Mouse (Mus musculus) megakaryocyte progenitor cell, adult 5-6 weeks (primary cell): ENCODE results near the gene Dhrs4. TPM values are rescaled to one million over a fixed set of nuclear protein-coding genes. Genes with fewer than 3 reads are reported as not detected.

Source experiments
- ATAC-seq: replicated peaks from 2 replicates; pipeline ENCODE4 v1.8.0; 2016; ENCODE audit warnings: mild to moderate bottlenecking, moderate TSS enrichment, inconsistent platforms; ENCODE audit not compliant: poor library complexity
- total RNA-seq, 2 experiments: library from RNA; stranded (forward) in 1 of 2; stranded (reverse) in 1 of 2; fragments of 157-497, 149-512 nt in 1 of 2; fragments of 200-1000 nt in 1 of 2; gene quantifications; 2 replicates each; pipeline versions ENCODE4 v1.2.3 to v1.2.4; 2015 to 2017

Dhrs4 gene
- total RNA-seq, 2 experiments from 2014 or later: 48.0 to 58.8 TPM

- ATAC-seq: no peak
These were observed 6.0 kb downstream of the Dhrs4 start for GRCm38 (mm10) chr14:55484430-55485085.

GRCm38 (mm10) chr14:55486836-55487235, 8.3 kb downstream of the Dhrs4 start:
- ATAC-seq: no peak

- peak; percentile 47 for ATAC-seq
These were observed 12.0 kb downstream of the Dhrs4 start, which contains the start of gene Carmil3 for GRCm38 (mm10) chr14:55490361-55491201. Gene Carmil3, plus strand, starts transcription at chr14:55490651.

- peak; percentile 81 for ATAC-seq
These were observed 12.8 kb downstream of the Dhrs4 start for GRCm38 (mm10) chr14:55491291-55491833.

- ATAC-seq: no peak
These were observed 13.5 kb downstream of the Dhrs4 start for GRCm38 (mm10) chr14:55492103-55492502.

GRCm38 (mm10) chr14:55495509-55496240, 17.1 kb downstream of the Dhrs4 start:
- ATAC-seq: no peak

GRCm38 (mm10) chr14:55496761-55497448, 18.3 kb downstream of the Dhrs4 start:
- ATAC-seq: no peak; the same call in 1 of the 2 replicates

- peak; percentile 99 for ATAC-seq
These were observed 18.9 kb downstream of the Dhrs4 start for GRCm38 (mm10) chr14:55497449-55497821.

GRCm38 (mm10) chr14:55505612-55506011, 27.1 kb downstream of the Dhrs4 start:
- no peak for ATAC-seq

GRCm38 (mm10) chr14:55507801-55508200, 29.2 kb downstream of the Dhrs4 start:
- ATAC-seq: no peak

GRCm38 (mm10) chr14:55509540-55509939, 31.0 kb downstream of the Dhrs4 start:
- no peak for ATAC-seq

GRCm38 (mm10) chr14:55510125-55510731, 31.7 kb downstream of the Dhrs4 start, which contains the start of gene Cpne6:
Gene Cpne6, plus strand, starts transcription at chr14:55510445.
- no peak for ATAC-seq

GRCm38 (mm10) chr14:55511037-55511436, 32.5 kb downstream of the Dhrs4 start:
- no peak for ATAC-seq

GRCm38 (mm10) chr14:55513927-55514326, 35.4 kb downstream of the Dhrs4 start:
- ATAC-seq: no peak

- ATAC-seq: no peak
These were observed 37.3 kb downstream of the Dhrs4 start for GRCm38 (mm10) chr14:55515846-55516245.

- no peak for ATAC-seq
These were observed 40.3 kb downstream of the Dhrs4 start for GRCm38 (mm10) chr14:55518897-55519296.

GRCm38 (mm10) chr14:55519604-55520003, 41.0 kb downstream of the Dhrs4 start:
- ATAC-seq: no peak

GRCm38 (mm10) chr14:55520451-55521361, 42.1 kb downstream of the Dhrs4 start:
- peak; percentile 52 for ATAC-seq

GRCm38 (mm10) chr14:55524062-55524461, 45.5 kb downstream of the Dhrs4 start:
- ATAC-seq: no peak
